Mouse (Mus musculus) MEL (cell line): ENCODE data around the gene Slfn5. TPM values are rescaled to one million over a fixed set of nuclear protein-coding genes. Genes with fewer than 3 reads are reported as not detected.

Experiments
- DNase-seq: peaks from one replicate; pipeline ENCODE4 v3.0.0; 2011; ENCODE audit warnings: low read depth, low spot score
- H3K27ac ChIP-seq: 2 replicates; pipeline ENCODE4 v1.5.1; 2012; ENCODE audit warnings: low read depth, mild to moderate bottlenecking, control low read depth, low read length, moderate library complexity; ENCODE audit not compliant: control insufficient read depth
- H3K27me3 ChIP-seq, 2 experiments: fragments of 150-350 bp in 1 of 2; sonication (generic) in 1 of 2; 2 replicates each; pipeline ENCODE4 v1.6.1; 2012; ENCODE audit warnings: low read length in 2 of 2, mild to moderate bottlenecking in 2 of 2, improper control_type of control experiment in 1 of 2, moderate library complexity in 1 of 2; ENCODE audit not compliant: insufficient read depth in 2 of 2, control insufficient read depth in 1 of 2
- H3K36me3 ChIP-seq, 2 experiments: 2 replicates each; pipeline ENCODE4 v1.6.1; 2012 to 2014; ENCODE audit warnings: low read length in 2 of 2, improper control_type of control experiment in 1 of 2, inconsistent platforms in 1 of 2, mild to moderate bottlenecking in 1 of 2; ENCODE audit not compliant: insufficient read depth in 2 of 2, control insufficient read depth in 1 of 2
- H3K4me1 ChIP-seq, 2 experiments: fragments of 150-350 bp in 1 of 2; sonication (generic) in 1 of 2; 2 replicates each; pipeline ENCODE4 v1.6.1; 2012; ENCODE audit warnings: low read length in 2 of 2, improper control_type of control experiment in 1 of 2, mild to moderate bottlenecking in 1 of 2; ENCODE audit not compliant: insufficient read depth in 2 of 2, control insufficient read depth in 1 of 2
- H3K4me3 ChIP-seq, 2 experiments: fragments of 150-350 bp in 1 of 2; sonication (generic) in 1 of 2; 2 replicates each; pipeline ENCODE4 v1.5.1; 2012; ENCODE audit warnings: low read depth in 2 of 2, low read length in 2 of 2, mild to moderate bottlenecking in 2 of 2, moderate library complexity in 2 of 2, control low read depth in 1 of 2, improper control_type of control experiment in 1 of 2; ENCODE audit not compliant: control insufficient read depth in 1 of 2, insufficient read depth in 1 of 2
- H3K79me2 ChIP-seq: 2 replicates; pipeline ENCODE4 v1.6.1; 2012; ENCODE audit warnings: mild to moderate bottlenecking, low read length, moderate library complexity; ENCODE audit not compliant: control insufficient read depth, poor library complexity, insufficient read depth
- H3K9ac ChIP-seq: 2 replicates; pipeline ENCODE4 v1.6.1; 2012; ENCODE audit warnings: low read depth, mild to moderate bottlenecking, control low read depth, low read length, moderate library complexity; ENCODE audit not compliant: control insufficient read depth, poor library complexity, severe bottlenecking
- H3K9me3 ChIP-seq: fragments of 150-350 bp; sonication (generic); replicated peaks from 2 replicates; pipeline ENCODE4 v1.6.1; 2012; ENCODE audit warnings: mild to moderate bottlenecking, low read length, improper control_type of control experiment, moderate library complexity; ENCODE audit not compliant: insufficient read depth
- BHLHE40 ChIP-seq: IDR thresholded peaks from 2 replicates; pipeline ENCODE4 v1.6.1; 2012; ENCODE audit warnings: low read depth, mild to moderate bottlenecking, inconsistent platforms, low read length, improper control_type of control experiment, borderline replicate concordance
- CHD2 ChIP-seq: IDR thresholded peaks from 2 replicates; pipeline ENCODE4 v1.6.1; 2011; ENCODE audit warnings: low read length, improper control_type of control experiment
- CTCF ChIP-seq, 3 experiments: IDR thresholded peaks in 2 of 3; conservative IDR thresholded peaks in 1 of 3; 2 replicates each; pipeline ENCODE4 v1.5.1; 2011 to 2012; ENCODE audit warnings: low read length in 3 of 3, low read depth in 2 of 3, mild to moderate bottlenecking in 2 of 3, improper control_type of control experiment in 1 of 3, inconsistent platforms in 1 of 3, mixed read lengths in 1 of 3, moderate library complexity in 1 of 3; ENCODE audit not compliant: control insufficient read depth in 1 of 3, insufficient read depth in 1 of 3, poor library complexity in 1 of 3, severe bottlenecking in 1 of 3
- E2F4 ChIP-seq: IDR thresholded peaks from 2 replicates; pipeline ENCODE4 v1.6.1; 2011; ENCODE audit warnings: low read depth, low read length, improper control_type of control experiment, borderline replicate concordance
- ELF1 ChIP-seq: IDR thresholded peaks from 2 replicates; pipeline ENCODE4 v1.6.1; 2014; ENCODE audit warnings: low read depth, mild to moderate bottlenecking, inconsistent platforms, low read length, improper control_type of control experiment, moderate library complexity
- EP300 ChIP-seq, 2 experiments: IDR thresholded peaks; 2 replicates each; pipeline ENCODE4 v1.6.1; 2011; ENCODE audit warnings: improper control_type of control experiment in 2 of 2, low read length in 2 of 2, low read depth in 1 of 2, mild to moderate bottlenecking in 1 of 2
- ETS1 ChIP-seq: IDR thresholded peaks from 2 replicates; pipeline ENCODE4 v1.6.1; 2012; ENCODE audit warnings: low read depth, mild to moderate bottlenecking, inconsistent platforms, low read length, improper control_type of control experiment, moderate library complexity
- GABPA ChIP-seq: IDR thresholded peaks from 2 replicates; pipeline ENCODE4 v1.6.1; 2012; ENCODE audit warnings: low read depth, mild to moderate bottlenecking, inconsistent platforms, low read length, improper control_type of control experiment, moderate library complexity
- GATA1 ChIP-seq: IDR thresholded peaks from 2 replicates; pipeline ENCODE4 v1.6.1; 2011; ENCODE audit warnings: low read depth, low read length, improper control_type of control experiment
- JUND ChIP-seq: IDR thresholded peaks from 2 replicates; pipeline ENCODE4 v1.6.1; 2011; ENCODE audit warnings: low read depth, mild to moderate bottlenecking, improper control_type of control experiment, low read length
- MAX ChIP-seq: IDR thresholded peaks from 2 replicates; pipeline ENCODE4 v1.6.1; 2011; ENCODE audit warnings: low read length, improper control_type of control experiment
- MXI1 ChIP-seq: IDR thresholded peaks from 2 replicates; pipeline ENCODE4 v1.6.1; 2011; ENCODE audit warnings: mild to moderate bottlenecking, low read depth, low read length, improper control_type of control experiment
- MYC ChIP-seq: IDR thresholded peaks from 2 replicates; pipeline ENCODE4 v1.6.1; 2011; ENCODE audit warnings: low read depth, mild to moderate bottlenecking, low read length, improper control_type of control experiment, moderate library complexity
- NELFE ChIP-seq: IDR thresholded peaks from 2 replicates; pipeline ENCODE4 v1.6.1; 2011; ENCODE audit warnings: low read depth, low read length, improper control_type of control experiment
- NRF1 ChIP-seq: IDR thresholded peaks from 2 replicates; pipeline ENCODE4 v1.6.1; 2014; ENCODE audit warnings: low read depth, mild to moderate bottlenecking, inconsistent platforms, low read length, improper control_type of control experiment, moderate library complexity; ENCODE audit not compliant: poor library complexity, insufficient read depth, severe bottlenecking
- POLR2A ChIP-seq, 2 experiments: IDR thresholded peaks; 2 replicates each; pipeline ENCODE4 v1.6.1; 2011 to 2012; ENCODE audit warnings: low read length in 2 of 2, mild to moderate bottlenecking in 2 of 2, control low read depth in 1 of 2, improper control_type of control experiment in 1 of 2, low read depth in 1 of 2, moderate library complexity in 1 of 2; ENCODE audit not compliant: control insufficient read depth in 1 of 2, insufficient read depth in 1 of 2, poor library complexity in 1 of 2
- RCOR1 ChIP-seq: IDR thresholded peaks from 2 replicates; pipeline ENCODE4 v1.6.1; 2012; ENCODE audit warnings: low read depth, mild to moderate bottlenecking, inconsistent platforms, low read length, improper control_type of control experiment
- SIN3A ChIP-seq: IDR thresholded peaks from 2 replicates; pipeline ENCODE4 v1.6.1; 2012; ENCODE audit warnings: low read length, improper control_type of control experiment, inconsistent platforms
- TAL1 ChIP-seq: IDR thresholded peaks from 2 replicates; pipeline ENCODE4 v1.6.1; 2012; ENCODE audit warnings: mild to moderate bottlenecking, inconsistent platforms, low read length, moderate library complexity, mixed read lengths
- USF2 ChIP-seq, 2 experiments: IDR thresholded peaks; 2 replicates each; pipeline ENCODE4 v1.6.1; 2011 to 2012; ENCODE audit warnings: improper control_type of control experiment in 2 of 2, low read length in 2 of 2, borderline replicate concordance in 1 of 2, inconsistent platforms in 1 of 2, low read depth in 1 of 2, mild to moderate bottlenecking in 1 of 2; ENCODE audit not compliant: insufficient read depth in 1 of 2
- ZC3H11A ChIP-seq: IDR thresholded peaks from 2 replicates; pipeline ENCODE4 v1.6.1; 2012; ENCODE audit warnings: low read depth, mild to moderate bottlenecking, inconsistent platforms, low read length, improper control_type of control experiment
- ZKSCAN1 ChIP-seq: IDR thresholded peaks from 2 replicates; pipeline ENCODE4 v1.6.1; 2012; ENCODE audit warnings: low read depth, mild to moderate bottlenecking, inconsistent platforms, low read length, improper control_type of control experiment, moderate library complexity
- ZMIZ1 ChIP-seq: IDR thresholded peaks from 2 replicates; pipeline ENCODE4 v1.6.1; 2012; ENCODE audit warnings: low read depth, mild to moderate bottlenecking, inconsistent platforms, low read length, improper control_type of control experiment, moderate library complexity
- ZNF384 ChIP-seq: IDR thresholded peaks from 2 replicates; pipeline ENCODE4 v1.6.1; 2012; ENCODE audit warnings: low read depth, mild to moderate bottlenecking, inconsistent platforms, low read length, improper control_type of control experiment
- polyA plus RNA-seq, 2 experiments: library from polyadenylated mRNA; stranded (reverse) in 1 of 2; unstranded in 1 of 2; fragments of >175 nt in 1 of 2; fragments of >200 nt in 1 of 2; gene quantifications; 2 replicates each; pipeline versions ENCODE4 v1.2.1 to v1.2.4; 2012; ENCODE audit warnings: low replicate concordance in 2 of 2, low read depth in 1 of 2; ENCODE audit not compliant: insufficient read length in 2 of 2, insufficient read depth in 1 of 2, missing spikeins in 1 of 2
- total RNA-seq: library from RNA; depleted of rRNA; stranded (reverse); fragments of 300-350 nt; gene quantifications from 2 replicates; pipeline ENCODE4 v1.2.3, GENCODE M21; 2012

The Slfn5 gene
- total and polyA plus RNA-seq, 3 experiments: 0.67 to 3.6 TPM; not detected in 1

GRCm38 (mm10) chr11:82945636-82946035 lies 5.5 kb upstream of the Slfn5 start:
- TF ChIP-seq USF2 (IDR thresholded peaks at IDR 0.05; ENCODE audit: borderline replicate concordance in 1 of 2, insufficient read depth in 1 of 2, low read depth in 1 of 2, low read length in 2 of 2): no peak
- TF ChIP-seq ZNF384: no peak
- TF ChIP-seq POLR2A (IDR thresholded peaks at IDR 0.05; ENCODE audit: control insufficient read depth in 1 of 2, insufficient read depth in 1 of 2, low read depth in 1 of 2, low read length in 2 of 2, poor library complexity in 1 of 2): no peak
- no peak for TF ChIP-seq ETS1
- no peak for TF ChIP-seq E2F4
- no peak for TF ChIP-seq ZC3H11A
- TF ChIP-seq SIN3A: no peak
- TF ChIP-seq MYC: no peak
- no peak for TF ChIP-seq JUND
- TF ChIP-seq GATA1: no peak
- no peak for TF ChIP-seq MXI1
- TF ChIP-seq CHD2: no peak
- no peak for TF ChIP-seq NRF1
- TF ChIP-seq, all 39 proteins: peak for 0
- Histone ChIP-seq H3K4me1 (no peaks in the 10 kb centered on the region), H3K9me3 (no peaks in the 10 kb centered on the region), H3K79me2 (no peaks in the 10 kb centered on the region), H3K9ac (no peak overlapping the region), H3K27me3 (peaks cover 2 to 4% of the 10 kb centered on the region in 2 experiments; a peak in 3 of 4 replicates), H3K4me3 (no peak overlapping the region), H3K36me3 (no peaks in the 10 kb centered on the region; a peak in 1 of 4 replicates), H3K27ac (no peak overlapping the region)
- no peak for DNase-seq

GRCm38 (mm10) chr11:82947457-82947856 lies 3.7 kb upstream of the Slfn5 start:
- H3K4me3 ChIP-seq: no peak overlapping the region
- H3K27ac ChIP-seq: no peak overlapping the region
- peaks cover 0 to 10% of the 10 kb centered on the region in 2 experiments; a peak in 2 of 4 replicates for H3K4me1 ChIP-seq
- no peak for DNase-seq
- H3K27me3 ChIP-seq: peaks cover under 1 to 2% of the 10 kb centered on the region in 2 experiments; a peak in 2 of 4 replicates
- H3K36me3 ChIP-seq: peaks cover 0 to 10% of the 10 kb centered on the region in 2 experiments; a peak in 2 of 4 replicates
- no peak for TF ChIP-seq MAX
- no peak for TF ChIP-seq ZKSCAN1
- TF ChIP-seq GATA1: no peak
- no peak for TF ChIP-seq ZC3H11A
- TF ChIP-seq E2F4: no peak
- no peak for TF ChIP-seq MXI1
- no peak for TF ChIP-seq BHLHE40
- no peak for TF ChIP-seq RCOR1
- no peak for TF ChIP-seq GABPA
- TF ChIP-seq ELF1: no peak
- no peak for TF ChIP-seq ZMIZ1
- no peak for TF ChIP-seq EP300 (IDR thresholded peaks at IDR 0.05; ENCODE audit: low read depth in 1 of 2, low read length in 2 of 2)
- TF ChIP-seq NELFE: no peak
- no peak for TF ChIP-seq TAL1
- TF ChIP-seq CTCF (IDR thresholded peaks at IDR 0.05 in 2 of 3, conservative IDR thresholded peaks at IDR 0.05 in 1 of 3; ENCODE audit: control insufficient read depth in 1 of 3, insufficient read depth in 1 of 3, low read depth in 2 of 3, low read length in 3 of 3, poor library complexity in 1 of 3, severe bottlenecking in 1 of 3): no peak
- H3K9me3 ChIP-seq: no peaks in the 10 kb centered on the region
- no peaks in the 10 kb centered on the region for H3K79me2 ChIP-seq
- no peak overlapping the region for H3K9ac ChIP-seq
